Mouse (Mus musculus) intestine, embryonic 15.5 days (tissue): ENCODE measurements around the gene C1galt1c1. TPM values are rescaled to one million over a fixed set of nuclear protein-coding genes. Genes with fewer than 3 reads are reported as not detected.

Experiments used
- ATAC-seq: fragments of 200-750 bp; cut with Nextera tagmentation; 2 replicates; pipeline ENCODE4 v1.8.0; 2017; ENCODE audit warnings: moderate TSS enrichment, moderate library complexity
- H3K27ac ChIP-seq: fragments of 300-500 bp; sonication (generic); 2 replicates; pipeline ENCODE4 v1.5.1; 2015; ENCODE audit warnings: mild to moderate bottlenecking, inconsistent platforms
- H3K27me3 ChIP-seq: fragments of 300-500 bp; sonication (generic); replicated peaks from 2 replicates; pipeline ENCODE4 v1.6.1; 2015; ENCODE audit warnings: inconsistent platforms
- H3K36me3 ChIP-seq: fragments of 300-500 bp; sonication (generic); 2 replicates; pipeline ENCODE4 v1.6.1; 2015; ENCODE audit warnings: inconsistent platforms
- H3K4me1 ChIP-seq: fragments of 300-500 bp; sonication (generic); replicated peaks from 2 replicates; pipeline ENCODE4 v1.6.1; 2015; ENCODE audit warnings: inconsistent platforms
- H3K4me2 ChIP-seq: fragments of 300-500 bp; sonication (generic); replicated peaks from 2 replicates; pipeline ENCODE4 v1.6.1; 2015; ENCODE audit warnings: mild to moderate bottlenecking, inconsistent platforms
- H3K4me3 ChIP-seq: fragments of 300-500 bp; sonication (generic); replicated peaks from 2 replicates; pipeline ENCODE4 v1.5.1; 2015; ENCODE audit warnings: inconsistent platforms
- H3K9ac ChIP-seq: fragments of 300-500 bp; sonication (generic); 2 replicates; pipeline ENCODE4 v1.6.1; 2015; ENCODE audit warnings: inconsistent platforms
- H3K9me3 ChIP-seq: fragments of 300-500 bp; sonication (generic); 2 replicates; pipeline ENCODE4 v1.6.1; 2016; ENCODE audit warnings: inconsistent platforms
- WGBS: fragments of 180-500 bp; shearing (Covaris S2); methylation state at CpG from one replicate; pipeline ENCODE4 v1.1.7; 2015; 5-methylcytosine and 5-hydroxymethylcytosine counted together
- polyA plus RNA-seq: library from polyadenylated mRNA; unstranded; fragments of >200 nt; fragmentation: Nextera tagmentation; extraction: Ambion mirVana; gene quantifications from 2 replicates; pipeline ENCODE4 v1.2.1, GENCODE M21; 2015

C1galt1c1 gene
- polyA plus RNA-seq, 1 experiment from 2014 or later = 60.9 TPM

- WGBS = 19% methylated on average over 26 of the region's 26 CpGs
- Histone ChIP-seq H3K4me1 (no peaks in the 10 kb centered on the region), H3K9ac (peak within 1 kb of the TSS; percentile 40), H3K36me3 (no peaks in the 10 kb centered on the region), H3K27ac (peak within 1 kb of the TSS; percentile 78), H3K9me3 (no peaks in the 10 kb centered on the region), H3K4me2 (peak within 1 kb of the TSS; percentile 51), H3K4me3 (peak within 1 kb of the TSS; percentile 47), H3K27me3 (no peaks in the 10 kb centered on the region)
- peak; percentile 89 for ATAC-seq
Measured at GRCm38 (mm10) chrX:38600177-38600994, 34.5 kb downstream of the C1galt1c1 start, which contains the start of gene Mcts1. Gene Mcts1, plus strand, starts transcription at chrX:38600578.

- Histone ChIP-seq H3K9me3 (no peaks in the 10 kb centered on the region), H3K36me3 (no peaks in the 10 kb centered on the region), H3K4me2 (no peak overlapping the region), H3K27me3 (no peaks in the 10 kb centered on the region), H3K27ac (no peak overlapping the region), H3K9ac (no peak overlapping the region), H3K4me1 (no peaks in the 10 kb centered on the region), H3K4me3 (no peak overlapping the region)
- 48% methylated on average over 5 of the region's 5 CpGs for WGBS
- no peak for ATAC-seq
Measured at GRCm38 (mm10) chrX:38593180-38593889, 41.6 kb downstream of the C1galt1c1 start.

- no peaks in the 10 kb centered on the region for H3K27me3 ChIP-seq
- H3K4me3 ChIP-seq = no peak overlapping the region
- no peak overlapping the region for H3K4me2 ChIP-seq
- no peaks in the 10 kb centered on the region for H3K4me1 ChIP-seq
- 78% methylated on average over 3 of the region's 3 CpGs for WGBS
- ATAC-seq = no peak
- no peak overlapping the region for H3K9ac ChIP-seq
- H3K9me3 ChIP-seq = no peaks in the 10 kb centered on the region
- no peaks in the 10 kb centered on the region for H3K36me3 ChIP-seq
- no peak overlapping the region for H3K27ac ChIP-seq
Measured at GRCm38 (mm10) chrX:38591749-38592148, 43.1 kb downstream of the C1galt1c1 start.

GRCm38 (mm10) chrX:38589827-38590226, 45.1 kb downstream of the C1galt1c1 start:
- 34% methylated on average over 4 of the region's 4 CpGs for WGBS
- peak; percentile 79 for ATAC-seq
- no peaks in the 10 kb centered on the region for H3K36me3 ChIP-seq
- no peak overlapping the region for H3K4me3 ChIP-seq
- no peaks in the 10 kb centered on the region for H3K9me3 ChIP-seq
- no peak overlapping the region for H3K9ac ChIP-seq
- no peak overlapping the region for H3K4me2 ChIP-seq
- H3K27me3 ChIP-seq = no peaks in the 10 kb centered on the region
- H3K4me1 ChIP-seq = no peaks in the 10 kb centered on the region
- no peak overlapping the region for H3K27ac ChIP-seq

GRCm38 (mm10) chrX:38583261-38583660, 51.6 kb downstream of the C1galt1c1 start:
- no peaks in the 10 kb centered on the region for H3K36me3 ChIP-seq
- H3K9me3 ChIP-seq = no peaks in the 10 kb centered on the region
- H3K9ac ChIP-seq = no peak overlapping the region
- no peak overlapping the region for H3K4me2 ChIP-seq
- no peak overlapping the region for H3K4me3 ChIP-seq
- H3K27ac ChIP-seq = no peak overlapping the region
- no peaks in the 10 kb centered on the region for H3K4me1 ChIP-seq
- ATAC-seq = no peak
- H3K27me3 ChIP-seq = no peaks in the 10 kb centered on the region

- WGBS = 94% methylated on average over 1 of the region's 1 CpGs
- no peaks in the 10 kb centered on the region for H3K9me3 ChIP-seq
- no peak overlapping the region for H3K9ac ChIP-seq
- ATAC-seq = no peak
- H3K4me3 ChIP-seq = no peak overlapping the region
- no peaks in the 10 kb centered on the region for H3K36me3 ChIP-seq
- H3K4me1 ChIP-seq = no peaks in the 10 kb centered on the region
- H3K4me2 ChIP-seq = no peak overlapping the region
- H3K27me3 ChIP-seq = no peaks in the 10 kb centered on the region
- no peak overlapping the region for H3K27ac ChIP-seq
Measured at GRCm38 (mm10) chrX:38581140-38581539, 53.7 kb downstream of the C1galt1c1 start.

Other genes starting within 250 kb of the C1galt1c1 start
- 149 and 158 TPM in 2 replicates for gene Lamp2, start 178.6 kb downstream of the C1galt1c1 start, polyA plus RNA-seq
- 24.7 and 29.3 TPM in 2 replicates for gene Cul4b, start 58.9 kb downstream of the C1galt1c1 start, polyA plus RNA-seq
- gene Mcts1, start 34.5 kb downstream of the C1galt1c1 start, polyA plus RNA-seq = 95.2 and 104 TPM in 2 replicates
- 0.18 and 0.37 TPM in 2 replicates for gene 6030498E09Rik, start 137.6 kb upstream of the C1galt1c1 start, polyA plus RNA-seq